Mouse (Mus musculus) spleen, adult 2 months (tissue): ENCODE results near the gene Rpp14.

Source experiments
- CTCF ChIP-seq: fragments of 200-500 bp; IDR thresholded peaks from 2 replicates; pipeline ENCODE4 v1.5.1; 2011; ENCODE audit warnings: mild to moderate bottlenecking, inconsistent platforms; ENCODE audit not compliant: insufficient read depth, insufficient read length, insufficient replicate concordance; ENCODE audit errors: extremely low read depth
- POLR2A ChIP-seq: fragments of 200-500 bp; IDR thresholded peaks from 2 replicates; pipeline ENCODE4 v1.6.1; 2011; ENCODE audit warnings: low read depth, low read length, inconsistent platforms

- no peak for TF ChIP-seq POLR2A
- no peak for TF ChIP-seq CTCF
These were observed 12.4 kb downstream of the Rpp14 start for GRCm38 (mm10) chr14:8092573-8092972.
